Mouse (Mus musculus): ENCODE data around the gene Frmd4a. TPM values are rescaled to one million over a fixed set of nuclear protein-coding genes. Genes with fewer than 3 reads are reported as not detected.

Gene Frmd4a
- polyA plus RNA-seq, 1 experiment from 2014 or later = 16.7 TPM

DNA sequence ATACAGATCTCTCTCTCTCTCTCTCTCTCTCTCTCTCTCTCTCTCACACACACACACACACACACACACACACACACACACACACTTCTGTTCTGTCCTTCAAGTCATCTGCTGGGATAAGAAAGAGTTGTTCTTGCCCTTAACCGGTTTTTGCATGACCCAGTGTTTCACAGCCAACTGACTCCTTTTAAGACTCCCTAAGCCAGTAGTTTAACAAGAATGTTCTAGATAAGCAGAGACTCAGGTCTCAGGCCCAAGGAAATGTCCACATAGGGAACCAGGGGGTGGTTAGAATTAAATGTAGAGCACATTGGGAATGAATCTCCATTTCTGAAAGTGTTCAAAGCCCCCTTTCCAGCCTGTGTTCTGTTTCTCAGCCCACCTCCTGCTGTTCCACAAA is 329.4 kb downstream of the Frmd4a start:
- H3K9ac ChIP-seq = no peak overlapping the region
- H3K4me3 ChIP-seq = no peak overlapping the region
- H3K4me1 ChIP-seq = peaks cover 24% of the 10 kb centered on the region
- peaks cover 3% of the 10 kb centered on the region; the same call in 1 of the 2 replicates for H3K27me3 ChIP-seq (replicated peaks)
- H3K36me3 ChIP-seq = no peaks in the 10 kb centered on the region
- WGBS (ENCODE audit: insufficient replicate concordance) = 39% methylated on average over 1 of the region's 1 CpGs
- no peak overlapping the region for H3K4me2 ChIP-seq
- no peaks in the 10 kb centered on the region for H3K9me3 ChIP-seq (replicated peaks)
- ATAC-seq = no peak
- no peak overlapping the region for H3K27ac ChIP-seq

DNA sequence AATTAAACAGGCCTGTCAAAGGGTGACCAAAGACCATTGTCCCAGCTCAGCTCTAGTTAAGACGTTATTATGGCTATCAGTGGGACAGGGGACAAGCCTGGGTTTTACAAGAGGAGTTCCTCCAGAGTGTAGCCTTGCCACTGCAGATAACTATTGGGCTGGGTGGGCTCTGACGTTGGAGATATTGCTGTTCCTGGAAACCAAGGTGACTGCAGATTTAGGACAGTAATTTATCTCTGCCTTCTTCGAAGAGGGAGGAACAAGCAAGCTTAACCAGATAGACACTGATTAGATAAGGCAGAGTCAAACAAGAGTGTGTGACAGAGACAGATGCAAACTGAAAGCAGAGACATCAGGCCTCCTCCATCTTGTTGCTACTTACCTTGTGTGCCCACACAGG is 330.3 kb downstream of the Frmd4a start:
- H3K9ac ChIP-seq = no peak overlapping the region
- no peaks in the 10 kb centered on the region for H3K36me3 ChIP-seq
- H3K9me3 ChIP-seq (replicated peaks) = no peaks in the 10 kb centered on the region
- H3K27ac ChIP-seq = no peak overlapping the region
- peaks cover 24% of the 10 kb centered on the region for H3K4me1 ChIP-seq
- H3K27me3 ChIP-seq (replicated peaks) = peaks cover 3% of the 10 kb centered on the region; the same call in 1 of the 2 replicates
- 7% methylated on average over 3 of the region's 3 CpGs for WGBS (ENCODE audit: insufficient replicate concordance)
- peak; percentile 87 for ATAC-seq
- no peak overlapping the region for H3K4me2 ChIP-seq
- H3K4me3 ChIP-seq = no peak overlapping the region

DNA sequence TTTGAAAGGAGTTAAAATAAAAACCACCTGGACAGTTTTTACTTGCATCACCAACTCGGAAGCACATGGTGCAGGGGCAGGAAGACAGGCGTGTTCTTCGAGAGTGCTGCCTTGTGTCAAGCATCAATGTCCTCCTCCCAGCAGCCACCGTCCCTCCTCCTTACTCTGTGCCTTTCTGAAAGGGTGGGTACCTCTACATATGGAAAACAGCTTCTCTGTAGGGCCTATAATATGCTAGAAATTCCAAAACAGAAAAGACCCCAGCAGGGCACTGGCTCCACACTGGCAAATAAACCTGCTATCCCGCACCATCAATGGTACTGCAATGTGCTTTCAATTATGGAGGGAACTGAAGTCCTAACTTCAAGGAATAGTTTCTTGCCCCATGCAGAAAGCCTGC is 331.0 kb downstream of the Frmd4a start:
- H3K4me3 ChIP-seq = no peak overlapping the region
- no peak overlapping the region for H3K9ac ChIP-seq
- no peaks in the 10 kb centered on the region for H3K36me3 ChIP-seq
- 71% methylated on average over 5 of the region's 5 CpGs for WGBS (ENCODE audit: insufficient replicate concordance)
- no peak overlapping the region for H3K27ac ChIP-seq
- no peak overlapping the region for H3K4me2 ChIP-seq
- peaks cover 3% of the 10 kb centered on the region; the same call in 1 of the 2 replicates for H3K27me3 ChIP-seq (replicated peaks)
- H3K9me3 ChIP-seq (replicated peaks) = no peaks in the 10 kb centered on the region
- ATAC-seq = no peak
- peaks cover 24% of the 10 kb centered on the region for H3K4me1 ChIP-seq

GRCm38 (mm10) chr2:4356812-4357384 is 339.4 kb downstream of the Frmd4a start:
- Histone ChIP-seq H3K4me3 (no peak overlapping the region), H3K9me3 (replicated peaks) (no peaks in the 10 kb centered on the region), H3K36me3 (no peaks in the 10 kb centered on the region), H3K4me2 (no peak overlapping the region), H3K9ac (no peak overlapping the region), H3K4me1 (no peaks in the 10 kb centered on the region), H3K27ac (no peak overlapping the region), H3K27me3 (replicated peaks) (0 out of 2 replicates have a peak, but pooled peaks cover 6% of the 10 kb centered on the region)
- no peak for ATAC-seq
- 65% methylated on average over 7 of the region's 7 CpGs for WGBS (ENCODE audit: insufficient replicate concordance)

GRCm38 (mm10) chr2:4361981-4362834 is 344.7 kb downstream of the Frmd4a start:
- H3K27me3 ChIP-seq (replicated peaks) = peaks cover 6% of the 10 kb centered on the region; the same call in 1 of the 2 replicates
- H3K4me2 ChIP-seq = no peak overlapping the region
- H3K4me1 ChIP-seq = no peaks in the 10 kb centered on the region
- no peak for ATAC-seq
- no peaks in the 10 kb centered on the region for H3K36me3 ChIP-seq
- H3K9me3 ChIP-seq (replicated peaks) = no peaks in the 10 kb centered on the region
- H3K4me3 ChIP-seq = no peak overlapping the region
- no peak overlapping the region for H3K27ac ChIP-seq
- H3K9ac ChIP-seq = no peak overlapping the region
- WGBS (ENCODE audit: insufficient replicate concordance) = 64% methylated on average over 9 of the region's 9 CpGs

DNA sequence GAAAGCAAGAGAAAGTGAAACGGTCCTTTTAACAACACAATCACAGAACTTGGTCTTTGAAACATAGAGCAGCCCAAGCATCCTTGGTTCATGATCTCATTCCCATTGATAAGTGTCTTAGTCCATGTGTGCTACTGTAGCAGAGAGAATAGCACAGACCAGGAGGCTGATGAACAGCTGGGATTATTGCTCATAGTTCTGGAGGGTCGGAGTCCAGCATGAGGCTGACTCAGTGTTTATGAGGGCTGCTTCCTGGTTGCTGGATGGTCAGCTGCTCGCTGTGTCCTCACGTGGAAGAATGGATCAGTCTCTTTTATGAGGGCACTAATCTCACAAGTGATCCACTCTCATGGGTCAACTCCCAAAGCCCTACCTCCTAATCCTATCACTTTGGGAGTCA is 347.4 kb downstream of the Frmd4a start:
- no peak overlapping the region for H3K27ac ChIP-seq
- no peak for ATAC-seq
- H3K9ac ChIP-seq = no peak overlapping the region
- H3K4me1 ChIP-seq = no peaks in the 10 kb centered on the region
- H3K9me3 ChIP-seq (replicated peaks) = no peaks in the 10 kb centered on the region
- no peaks in the 10 kb centered on the region for H3K36me3 ChIP-seq
- 68% methylated on average over 4 of the region's 4 CpGs for WGBS (ENCODE audit: insufficient replicate concordance)
- H3K27me3 ChIP-seq (replicated peaks) = peaks cover 6% of the 10 kb centered on the region; the same call in 1 of the 2 replicates
- H3K4me3 ChIP-seq = no peak overlapping the region
- H3K4me2 ChIP-seq = no peak overlapping the region

GRCm38 (mm10) chr2:4368544-4368943 is 351.0 kb downstream of the Frmd4a start:
- H3K4me3 ChIP-seq = no peak overlapping the region
- no peaks in the 10 kb centered on the region for H3K36me3 ChIP-seq
- H3K4me2 ChIP-seq = no peak overlapping the region
- ATAC-seq = no peak
- H3K27ac ChIP-seq = no peak overlapping the region
- no peaks in the 10 kb centered on the region for H3K4me1 ChIP-seq
- 43% methylated on average over 6 of the region's 6 CpGs for WGBS (ENCODE audit: insufficient replicate concordance)
- no peak overlapping the region for H3K9ac ChIP-seq
- H3K9me3 ChIP-seq (replicated peaks) = no peaks in the 10 kb centered on the region
- peaks cover 6% of the 10 kb centered on the region; the same call in 1 of the 2 replicates for H3K27me3 ChIP-seq (replicated peaks)

- H3K4me2 ChIP-seq = no peak overlapping the region
- H3K9ac ChIP-seq = no peak overlapping the region
- no peaks in the 10 kb centered on the region for H3K36me3 ChIP-seq
- no peak overlapping the region for H3K27ac ChIP-seq
- H3K4me3 ChIP-seq = no peak overlapping the region
- H3K4me1 ChIP-seq = no peaks in the 10 kb centered on the region
- WGBS (ENCODE audit: insufficient replicate concordance) = 76% methylated on average over 7 of the region's 7 CpGs
- H3K27me3 ChIP-seq (replicated peaks) = peaks cover 6% of the 10 kb centered on the region; the same call in 1 of the 2 replicates
- ATAC-seq = no peak
- no peaks in the 10 kb centered on the region for H3K9me3 ChIP-seq (replicated peaks)
These were observed 353.0 kb downstream of the Frmd4a start for GRCm38 (mm10) chr2:4370499-4370898.

GRCm38 (mm10) chr2:4371341-4371740 is 353.8 kb downstream of the Frmd4a start:
- no peak for ATAC-seq
- Histone ChIP-seq H3K4me2 (no peak overlapping the region), H3K4me3 (no peak overlapping the region), H3K27me3 (replicated peaks) (peaks cover under 1% of the 10 kb centered on the region; the same call in 1 of the 2 replicates), H3K27ac (no peak overlapping the region), H3K9ac (no peak overlapping the region), H3K9me3 (replicated peaks) (no peaks in the 10 kb centered on the region), H3K36me3 (no peaks in the 10 kb centered on the region), H3K4me1 (no peaks in the 10 kb centered on the region)
- 81% methylated on average over 1 of the region's 1 CpGs for WGBS (ENCODE audit: insufficient replicate concordance)

GRCm38 (mm10) chr2:4378844-4379243 is 361.3 kb downstream of the Frmd4a start:
- Histone ChIP-seq H3K27me3 (replicated peaks) (no peaks in the 10 kb centered on the region), H3K36me3 (no peaks in the 10 kb centered on the region), H3K9me3 (replicated peaks) (no peaks in the 10 kb centered on the region), H3K4me2 (no peak overlapping the region), H3K9ac (no peak overlapping the region), H3K4me1 (no peaks in the 10 kb centered on the region), H3K27ac (no peak overlapping the region), H3K4me3 (no peak overlapping the region)
- no peak for ATAC-seq
- 61% methylated on average over 3 of the region's 3 CpGs for WGBS (ENCODE audit: insufficient replicate concordance)

GRCm38 (mm10) chr2:4380435-4380834 is 362.9 kb downstream of the Frmd4a start:
- 73% methylated on average over 6 of the region's 6 CpGs for WGBS (ENCODE audit: insufficient replicate concordance)
- H3K4me1 ChIP-seq = no peaks in the 10 kb centered on the region
- H3K27me3 ChIP-seq (replicated peaks) = no peaks in the 10 kb centered on the region
- no peaks in the 10 kb centered on the region for H3K36me3 ChIP-seq
- no peaks in the 10 kb centered on the region for H3K9me3 ChIP-seq (replicated peaks)
- no peak overlapping the region for H3K4me3 ChIP-seq
- H3K27ac ChIP-seq = no peak overlapping the region
- no peak overlapping the region for H3K9ac ChIP-seq
- no peak overlapping the region for H3K4me2 ChIP-seq
- ATAC-seq = no peak

GRCm38 (mm10) chr2:4380926-4381325 is 363.4 kb downstream of the Frmd4a start:
- no peak overlapping the region for H3K27ac ChIP-seq
- no peaks in the 10 kb centered on the region for H3K27me3 ChIP-seq (replicated peaks)
- no peak overlapping the region for H3K9ac ChIP-seq
- H3K4me1 ChIP-seq = no peaks in the 10 kb centered on the region
- ATAC-seq = no peak
- no peaks in the 10 kb centered on the region for H3K36me3 ChIP-seq
- 63% methylated on average over 5 of the region's 5 CpGs for WGBS (ENCODE audit: insufficient replicate concordance)
- no peak overlapping the region for H3K4me2 ChIP-seq
- H3K4me3 ChIP-seq = no peak overlapping the region
- no peaks in the 10 kb centered on the region for H3K9me3 ChIP-seq (replicated peaks)

All from liver, embryonic 12.5 days (tissue).